Mouse (Mus musculus) heart, adult 9 months (tissue): ENCODE measurements around the gene Pcgf6.
"Not testable (repeated sequence)": the region's sequence is repeated elsewhere in the genome, so short reads cannot be mapped to it uniquely, and the experiment has no call there.

Source experiments
- DNase-seq, 2 experiments: peaks; one replicate each; pipeline ENCODE4 v3.0.0; 2022; ENCODE audit warnings: low spot score in 2 of 2

The Pcgf6 gene

GRCm38 (mm10) chr19:46998168-46998870 is 52.4 kb downstream of the Pcgf6 start:
- DNase-seq, result no peak

GRCm38 (mm10) chr19:46996095-46996494 is 54.6 kb downstream of the Pcgf6 start:
- DNase-seq, result no peak

DNA sequence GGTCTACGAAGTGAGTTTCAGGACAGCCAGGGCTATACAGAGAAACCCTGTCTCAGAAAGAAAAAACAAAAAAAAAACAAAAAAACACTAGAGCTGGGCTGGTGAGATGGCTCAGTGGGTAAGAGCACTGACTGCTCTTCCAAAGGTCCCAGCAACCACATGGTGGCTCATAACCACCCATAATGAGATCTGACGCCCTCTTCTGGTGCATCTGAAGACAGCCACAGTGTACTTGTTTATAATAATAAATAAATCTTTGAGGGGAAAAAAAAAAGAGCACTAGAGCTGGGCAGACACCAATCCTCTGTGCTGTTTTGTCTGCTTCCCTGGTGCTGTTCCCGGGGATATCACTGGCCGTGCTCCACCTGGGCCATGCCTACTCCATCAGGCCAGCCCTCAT is 58.4 kb downstream of the Pcgf6 start:
- not testable (repeated sequence) for DNase-seq

DNA sequence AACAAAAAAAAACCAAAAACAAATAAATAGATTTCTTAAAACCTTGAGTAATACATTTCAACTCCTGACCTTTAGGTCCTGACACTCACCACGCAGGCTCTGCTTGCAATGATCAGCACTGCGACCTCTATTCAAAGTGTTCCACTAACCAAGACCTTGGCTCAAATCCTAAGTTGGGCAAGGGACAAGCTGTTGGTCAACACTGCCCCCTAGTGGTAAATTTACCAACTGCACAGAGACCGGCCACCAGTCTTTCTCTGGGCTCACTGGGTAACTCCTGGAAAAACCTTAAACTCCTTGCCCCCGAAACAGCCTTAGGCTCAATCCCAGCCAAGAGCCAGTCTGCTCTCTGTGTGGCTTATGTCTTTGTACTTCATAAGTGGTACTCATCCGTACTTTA is 59.6 kb downstream of the Pcgf6 start:
- peak; percentile 54 to 81 for DNase-seq

GRCm38 (mm10) chr19:46990625-46991024 is 60.1 kb downstream of the Pcgf6 start:
- not testable (repeated sequence) for DNase-seq

- no peak for DNase-seq
Observed at GRCm38 (mm10) chr19:46990153-46990518, 60.6 kb downstream of the Pcgf6 start.

DNA sequence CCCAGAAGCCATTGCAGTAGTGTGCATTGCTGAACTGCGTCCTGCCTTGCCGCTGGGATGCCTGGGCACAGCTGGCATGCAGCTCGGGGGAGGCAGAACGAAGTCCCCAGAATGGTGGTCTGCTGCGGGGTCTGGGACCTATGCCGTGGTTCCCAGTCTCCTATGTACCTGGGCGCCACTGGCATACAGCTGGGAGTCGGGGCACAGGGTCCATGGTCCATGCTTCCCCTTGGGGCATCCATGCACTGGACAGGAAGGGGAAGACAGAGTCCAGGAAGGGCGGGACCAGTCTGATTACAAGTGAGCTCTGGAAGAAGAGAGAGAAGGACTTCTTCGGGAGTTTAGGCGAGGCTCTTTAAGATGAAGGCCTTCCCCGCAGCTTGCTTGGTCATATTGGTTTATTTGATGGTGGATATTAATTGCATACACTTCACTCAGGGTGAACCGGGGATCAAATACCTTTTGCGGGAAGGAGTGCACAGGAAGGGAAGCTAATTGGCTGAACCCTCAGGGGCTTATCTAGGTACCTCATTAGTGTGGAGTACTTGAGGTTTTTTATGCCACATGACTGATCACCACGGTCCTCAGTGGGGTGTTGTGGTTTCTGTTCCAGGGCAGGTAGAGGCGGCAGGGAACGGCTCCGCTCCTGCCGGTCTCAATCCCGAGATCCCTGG is 61.1 kb downstream of the Pcgf6 start:
- no peak for DNase-seq

DNA sequence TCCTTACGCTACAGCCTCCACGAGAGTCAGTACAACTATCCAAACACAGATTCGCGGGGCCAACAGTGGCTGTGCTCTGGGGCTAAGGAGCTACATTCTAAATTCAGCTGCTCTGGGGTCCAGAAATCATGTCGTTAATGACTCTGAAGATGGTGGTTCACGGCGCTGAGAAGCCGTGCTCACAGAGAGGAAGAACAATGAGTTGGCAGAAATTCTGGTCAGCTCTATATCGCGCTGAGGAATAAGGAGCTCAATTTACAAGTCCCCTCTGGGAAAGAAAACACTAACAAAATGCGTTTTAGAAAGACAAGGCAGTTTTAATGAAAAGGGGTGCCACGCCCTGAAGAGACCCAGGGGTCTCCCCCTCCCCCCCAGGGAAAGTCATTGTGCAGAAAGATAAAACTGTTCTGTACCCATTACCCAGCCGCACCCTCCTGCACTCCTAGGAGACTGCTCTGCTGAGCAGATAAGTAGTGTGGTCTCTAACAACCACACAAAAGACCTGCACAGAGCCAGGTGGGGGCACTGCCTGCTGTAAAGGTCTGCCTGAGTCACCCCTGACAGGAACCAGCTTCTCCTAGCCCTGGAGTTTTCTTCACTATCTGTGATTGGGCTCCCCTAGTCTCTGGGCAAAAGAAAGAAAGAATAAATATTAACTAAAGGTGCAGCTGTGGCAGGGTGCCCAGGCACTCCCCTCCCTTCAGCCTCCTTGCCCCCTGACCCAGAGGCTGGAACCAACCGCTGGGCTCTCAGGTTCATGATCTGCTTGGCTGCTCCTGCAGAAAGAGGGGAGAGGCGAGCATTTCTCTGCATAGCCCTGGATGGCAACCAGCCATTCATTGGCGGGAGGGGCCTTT is 62.2 kb downstream of the Pcgf6 start:
- DNase-seq, result no peak

DNA sequence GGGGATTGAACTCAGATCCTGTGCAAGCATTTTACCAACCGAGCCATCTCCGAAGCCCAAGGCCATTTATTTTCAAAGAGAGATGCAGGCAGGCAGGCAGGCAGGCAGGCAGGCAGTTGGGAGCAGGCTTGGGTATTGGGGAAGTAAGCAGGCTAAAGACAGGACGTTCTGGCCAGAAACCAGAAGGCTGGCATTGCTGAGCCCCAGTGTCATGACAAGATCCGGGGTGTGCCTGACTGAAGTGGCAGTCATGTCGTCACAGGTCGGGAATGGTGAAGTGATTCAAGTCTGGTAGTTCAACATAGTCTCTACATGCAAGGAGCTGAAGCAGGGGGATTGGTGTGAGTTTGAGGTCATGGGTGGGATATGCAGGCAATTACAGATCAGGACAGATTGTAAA is 63.1 kb downstream of the Pcgf6 start:
- peak in 1 of 2 experiments; percentile 41 for DNase-seq

DNA sequence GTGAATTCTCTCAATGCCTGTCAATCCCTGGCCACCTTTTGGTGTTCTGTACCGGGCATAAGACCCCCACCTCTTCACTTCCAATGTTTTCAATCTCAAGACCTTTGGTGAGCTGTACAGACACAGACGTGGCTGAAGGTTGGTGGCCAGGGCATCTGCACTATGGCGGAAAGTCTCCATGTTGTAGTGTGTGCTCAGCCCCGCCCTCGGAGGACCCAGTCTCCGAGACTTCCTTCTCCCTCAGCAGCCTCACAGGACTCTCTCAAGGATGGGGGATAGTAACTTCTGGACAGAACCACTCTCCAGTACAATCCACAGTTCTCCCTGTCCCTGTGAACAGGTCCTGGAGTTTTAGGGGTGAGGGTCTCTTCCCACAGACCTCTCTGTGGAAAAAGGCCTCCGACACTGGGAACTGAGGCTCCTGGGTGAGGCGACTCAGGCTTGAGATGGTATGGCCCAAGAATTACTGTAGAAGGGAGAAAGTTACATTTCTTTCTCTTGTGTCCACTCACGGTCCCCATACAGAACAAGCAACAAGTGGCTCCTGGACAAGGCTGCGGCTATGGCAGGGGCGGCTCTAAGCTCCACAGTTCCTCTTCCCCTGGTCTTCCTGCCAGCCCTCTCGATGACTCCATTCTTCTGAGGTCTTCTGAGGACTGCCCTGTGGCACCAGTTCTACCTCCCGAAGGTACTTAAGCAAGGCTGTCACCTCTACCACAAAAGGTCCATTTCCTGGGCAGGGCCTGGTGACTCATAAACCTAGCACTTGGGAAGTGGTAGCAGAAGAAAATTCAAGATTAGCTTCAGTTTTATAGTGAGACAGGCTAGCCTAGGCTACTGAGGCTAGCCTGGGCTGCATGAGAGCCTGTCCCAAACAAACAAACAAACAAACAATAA is 65.7 kb downstream of the Pcgf6 start:
- no peak for DNase-seq

DNA sequence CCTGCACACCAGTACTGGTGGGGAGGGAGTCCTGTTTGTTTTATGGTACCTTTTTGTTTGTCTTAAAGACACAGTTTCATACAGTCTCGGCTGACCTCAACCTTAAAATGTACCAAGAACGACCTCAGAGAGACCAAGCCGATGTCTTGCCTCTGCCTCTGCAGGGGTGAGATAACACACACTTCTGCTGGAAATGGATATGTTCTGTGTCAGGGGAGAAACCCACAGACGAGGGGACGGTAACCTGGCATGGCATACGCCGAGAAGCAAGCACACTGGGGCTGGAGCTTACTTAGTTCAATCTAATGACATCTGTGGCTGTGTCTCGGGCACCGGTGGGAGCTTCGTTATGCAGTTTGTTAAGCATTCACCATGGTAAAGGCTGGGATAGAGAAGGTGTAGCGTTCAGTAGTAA is 66.7 kb downstream of the Pcgf6 start:
- no peak for DNase-seq
